Mouse (Mus musculus): ENCODE measurements around the gene Man2b2.

GRCm38 (mm10) chr5:36867561-36867960 is 37.1 kb upstream of the Man2b2 start:
- TF ChIP-seq MAX (IDR thresholded peaks at IDR 0.05) (no peak), CTCF (IDR thresholded peaks at IDR 0.05; ENCODE audit: control insufficient read depth, insufficient read depth, insufficient read length) (no peak), USF1 (IDR thresholded peaks at IDR 0.05; ENCODE audit: low read depth) (no peak), MYOG (IDR thresholded peaks at IDR 0.05; ENCODE audit: control insufficient read depth, extremely low read depth, insufficient read length) (no peak), CEBPB (IDR thresholded peaks at IDR 0.05; ENCODE audit: low read depth) (no peak), MYOD1 (IDR thresholded peaks at IDR 0.05; ENCODE audit: control insufficient read depth, insufficient read length, low read depth) (no peak)
